Mouse (Mus musculus) intestine, embryonic 15.5 days (tissue): ENCODE measurements at regions not wholly inside any gene's neighbourhood (a gene's known extent, or its start where the extent isn't known, plus 50 kb on each side); places are given as distances from the start of the nearest gene placed in this dataset.

ENCODE experiments used
- ATAC-seq: fragments of 200-750 bp; cut with Nextera tagmentation; 2 replicates; pipeline ENCODE4 v1.8.0; 2017; ENCODE audit warnings: moderate TSS enrichment, moderate library complexity
- H3K27ac ChIP-seq: fragments of 300-500 bp; sonication (generic); 2 replicates; pipeline ENCODE4 v1.5.1; 2015; ENCODE audit warnings: mild to moderate bottlenecking, inconsistent platforms
- H3K27me3 ChIP-seq: fragments of 300-500 bp; sonication (generic); replicated peaks from 2 replicates; pipeline ENCODE4 v1.6.1; 2015; ENCODE audit warnings: inconsistent platforms
- H3K36me3 ChIP-seq: fragments of 300-500 bp; sonication (generic); 2 replicates; pipeline ENCODE4 v1.6.1; 2015; ENCODE audit warnings: inconsistent platforms
- H3K4me1 ChIP-seq: fragments of 300-500 bp; sonication (generic); replicated peaks from 2 replicates; pipeline ENCODE4 v1.6.1; 2015; ENCODE audit warnings: inconsistent platforms
- H3K4me2 ChIP-seq: fragments of 300-500 bp; sonication (generic); replicated peaks from 2 replicates; pipeline ENCODE4 v1.6.1; 2015; ENCODE audit warnings: mild to moderate bottlenecking, inconsistent platforms
- H3K4me3 ChIP-seq: fragments of 300-500 bp; sonication (generic); replicated peaks from 2 replicates; pipeline ENCODE4 v1.5.1; 2015; ENCODE audit warnings: inconsistent platforms
- H3K9ac ChIP-seq: fragments of 300-500 bp; sonication (generic); 2 replicates; pipeline ENCODE4 v1.6.1; 2015; ENCODE audit warnings: inconsistent platforms
- H3K9me3 ChIP-seq: fragments of 300-500 bp; sonication (generic); 2 replicates; pipeline ENCODE4 v1.6.1; 2016; ENCODE audit warnings: inconsistent platforms
- WGBS: fragments of 180-500 bp; shearing (Covaris S2); methylation state at CpG from one replicate; pipeline ENCODE4 v1.1.7; 2015; 5-methylcytosine and 5-hydroxymethylcytosine counted together

DNA sequence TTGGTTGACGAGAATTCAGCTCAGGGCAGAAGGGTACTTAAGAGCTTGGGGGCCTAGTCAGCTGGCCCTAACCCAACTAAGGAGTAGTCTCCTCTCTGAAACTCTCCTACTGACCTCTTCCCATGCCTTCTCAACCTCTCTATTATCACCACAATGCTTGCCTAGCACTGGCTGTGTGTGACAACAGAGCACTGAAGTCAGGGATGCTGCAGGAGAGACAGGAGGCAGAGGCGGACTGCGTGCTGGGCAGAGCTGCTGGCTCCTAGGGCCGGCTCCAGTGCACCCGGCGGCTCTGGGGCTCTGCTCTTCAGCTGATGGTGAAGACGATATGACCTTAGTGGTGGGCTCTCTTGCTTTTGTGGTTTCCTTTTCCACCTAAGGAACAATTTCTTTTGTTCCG, 72.6 kb downstream of the Zfp36l2 start:
- Histone ChIP-seq H3K27ac (no peak overlapping the region), H3K4me3 (no peak overlapping the region), H3K4me1 (peaks cover 45% of the 10 kb centered on the region), H3K36me3 (no peaks in the 10 kb centered on the region), H3K9me3 (no peaks in the 10 kb centered on the region), H3K27me3 (no peaks in the 10 kb centered on the region), H3K9ac (no peak overlapping the region), H3K4me2 (no peak overlapping the region)
- ATAC-seq = no peak
- WGBS = 84% methylated on average over 8 of the region's 8 CpGs

GRCm38 (mm10) chr17:84114279-84114994, 73.3 kb downstream of the Zfp36l2 start:
- Histone ChIP-seq H3K27ac (no peak overlapping the region), H3K4me1 (peaks cover 45% of the 10 kb centered on the region), H3K4me3 (no peak overlapping the region), H3K27me3 (no peaks in the 10 kb centered on the region), H3K4me2 (no peak overlapping the region), H3K9ac (peak overlapping the region; percentile 24; the same call in 1 of the 2 replicates), H3K36me3 (no peaks in the 10 kb centered on the region), H3K9me3 (no peaks in the 10 kb centered on the region)
- WGBS = 75% methylated on average over 9 of the region's 9 CpGs
- ATAC-seq = peak; percentile 19; the same call in 1 of the 2 replicates

DNA sequence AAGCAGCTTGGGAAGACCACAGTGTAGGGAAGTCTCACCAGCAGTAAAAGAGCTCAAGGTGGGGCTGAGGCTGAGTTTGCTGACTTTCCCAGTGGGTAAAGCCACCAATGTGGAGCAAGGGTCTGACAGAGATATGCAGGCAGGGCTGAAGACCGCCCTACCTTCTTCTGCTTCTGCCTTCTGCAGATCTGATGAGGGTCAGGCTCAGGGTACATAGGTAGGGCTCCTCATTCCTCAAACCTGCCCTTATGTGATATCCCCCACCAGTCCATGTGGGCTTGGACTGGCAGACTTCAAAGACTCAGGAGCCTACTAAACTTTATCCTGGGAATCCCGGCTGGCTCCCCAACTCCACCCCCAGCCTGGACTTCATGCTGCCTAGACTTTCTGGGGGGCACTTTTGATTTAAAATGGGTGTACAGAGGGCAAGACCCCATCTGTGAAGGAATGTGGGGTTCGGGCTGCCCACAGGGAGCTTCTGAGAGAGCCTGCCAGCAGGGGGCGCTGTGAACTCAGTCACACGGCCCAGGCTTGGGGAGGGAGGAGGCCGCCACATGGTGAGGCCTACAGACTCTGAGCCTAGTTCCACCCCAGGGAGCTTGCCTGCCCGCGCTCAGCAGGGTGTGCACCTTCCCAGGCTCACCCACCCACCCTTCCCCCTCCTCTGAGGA, 74.0 kb downstream of the Zfp36l2 start:
- Histone ChIP-seq H3K4me3 (no peak overlapping the region), H3K27me3 (no peaks in the 10 kb centered on the region), H3K4me1 (peaks cover 45% of the 10 kb centered on the region), H3K4me2 (no peak overlapping the region), H3K27ac (no peak overlapping the region), H3K36me3 (no peaks in the 10 kb centered on the region), H3K9ac (no peak overlapping the region), H3K9me3 (no peaks in the 10 kb centered on the region)
- ATAC-seq = peak; percentile 88
- WGBS = 16% methylated on average over 8 of the region's 8 CpGs

GRCm38 (mm10) chr17:84112411-84113031, 75.2 kb downstream of the Zfp36l2 start:
- Histone ChIP-seq H3K4me2 (peak overlapping the region; percentile 18; the same call in 1 of the 2 replicates), H3K36me3 (no peaks in the 10 kb centered on the region), H3K9me3 (no peaks in the 10 kb centered on the region), H3K27me3 (no peaks in the 10 kb centered on the region), H3K27ac (peak overlapping the region; percentile 76), H3K4me3 (no peak overlapping the region), H3K4me1 (peaks cover 34% of the 10 kb centered on the region), H3K9ac (no peak overlapping the region)
- ATAC-seq = peak; percentile 40
- 33% methylated on average over 6 of the region's 6 CpGs for WGBS

- Histone ChIP-seq H3K27ac (peak overlapping the region; percentile 76), H3K9ac (no peak overlapping the region), H3K9me3 (no peaks in the 10 kb centered on the region), H3K4me2 (peak overlapping the region; percentile 18; the same call in 1 of the 2 replicates), H3K36me3 (no peaks in the 10 kb centered on the region), H3K4me1 (peaks cover 33% of the 10 kb centered on the region), H3K27me3 (no peaks in the 10 kb centered on the region), H3K4me3 (no peak overlapping the region)
- ATAC-seq = peak; percentile 21
- 70% methylated on average over 10 of the region's 10 CpGs for WGBS
Measured at GRCm38 (mm10) chr17:84111787-84112370, 75.9 kb downstream of the Zfp36l2 start.

DNA sequence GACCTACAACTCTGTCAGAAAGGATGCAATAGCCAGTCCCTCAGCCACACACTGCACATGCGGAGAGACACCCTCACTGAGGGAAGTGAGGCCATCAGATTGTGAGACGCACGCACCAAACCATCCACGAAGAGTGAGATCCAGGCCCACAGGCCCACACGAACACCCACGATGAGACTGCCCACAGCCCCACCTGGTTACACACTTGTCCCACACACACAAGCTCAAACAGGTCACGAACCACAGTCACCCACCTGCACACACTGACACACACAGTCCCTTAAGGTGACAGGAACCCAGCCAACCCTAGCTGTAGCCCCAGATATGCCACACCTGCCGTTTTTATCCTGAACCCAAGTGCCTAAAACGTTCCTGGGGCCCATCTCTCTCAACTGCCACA, 76.8 kb downstream of the Zfp36l2 start:
- Histone ChIP-seq H3K27me3 (no peaks in the 10 kb centered on the region), H3K4me3 (no peak overlapping the region), H3K27ac (0 out of 2 replicates have a peak overlapping the region, but pooled peaks have one; percentile 38), H3K4me2 (no peak overlapping the region), H3K9ac (no peak overlapping the region), H3K4me1 (peaks cover 28% of the 10 kb centered on the region), H3K9me3 (no peaks in the 10 kb centered on the region), H3K36me3 (no peaks in the 10 kb centered on the region)
- 78% methylated on average over 9 of the region's 9 CpGs for WGBS
- ATAC-seq = no peak

DNA sequence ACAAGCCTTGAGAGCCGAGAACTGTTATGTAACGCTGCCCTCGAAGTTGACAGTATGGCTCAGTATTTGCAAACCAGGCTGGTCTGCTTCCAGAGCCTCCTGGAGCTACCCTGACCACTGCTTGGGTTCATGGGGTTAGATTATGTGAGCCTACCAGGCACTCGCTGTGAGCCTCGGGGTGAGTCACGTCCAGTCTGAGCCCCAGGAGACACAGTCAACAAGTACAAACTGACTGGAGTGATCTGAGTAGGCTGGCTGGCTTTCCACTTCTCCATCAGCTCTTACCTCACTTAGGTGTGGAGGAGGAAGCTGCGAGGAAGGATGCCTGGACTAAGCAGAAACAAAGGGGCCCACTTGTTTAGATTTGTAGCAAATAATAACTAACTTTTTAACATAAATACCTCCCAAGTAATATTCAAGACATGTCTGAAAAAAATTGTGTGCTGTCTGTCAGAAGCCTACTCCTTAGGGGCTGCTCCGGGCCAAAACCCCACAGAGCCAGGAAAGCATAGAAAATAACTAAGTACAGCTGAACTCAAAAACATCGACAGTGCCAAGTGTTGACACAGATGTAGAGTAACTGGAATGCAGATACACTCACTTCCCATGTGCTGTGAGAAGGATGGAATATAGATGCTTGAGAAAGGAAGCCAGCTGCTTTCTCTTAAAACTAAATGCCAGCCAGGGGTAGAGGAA, 77.6 kb downstream of the Zfp36l2 start:
- no peak overlapping the region for H3K4me2 ChIP-seq
- no peaks in the 10 kb centered on the region for H3K9me3 ChIP-seq
- H3K4me1 ChIP-seq = peaks cover 27% of the 10 kb centered on the region
- no peak overlapping the region for H3K27ac ChIP-seq
- no peak overlapping the region for H3K4me3 ChIP-seq
- WGBS = 68% methylated on average over 9 of the region's 9 CpGs
- H3K27me3 ChIP-seq = no peaks in the 10 kb centered on the region
- no peaks in the 10 kb centered on the region for H3K36me3 ChIP-seq
- 0 out of 2 replicates have a peak overlapping the region, but pooled peaks have one; percentile 2 for H3K9ac ChIP-seq
- no peak for ATAC-seq

- H3K27ac ChIP-seq = 0 out of 2 replicates have a peak overlapping the region, but pooled peaks have one; percentile 17
- ATAC-seq = no peak
- H3K9me3 ChIP-seq = no peaks in the 10 kb centered on the region
- no peak overlapping the region for H3K4me2 ChIP-seq
- no peak overlapping the region for H3K4me3 ChIP-seq
- no peaks in the 10 kb centered on the region for H3K36me3 ChIP-seq
- H3K9ac ChIP-seq = no peak overlapping the region
- H3K27me3 ChIP-seq = no peaks in the 10 kb centered on the region
- H3K4me1 ChIP-seq = peaks cover 29% of the 10 kb centered on the region
- WGBS = 82% methylated on average over 8 of the region's 8 CpGs
Measured at GRCm38 (mm10) chr17:84107946-84108686, 79.6 kb downstream of the Zfp36l2 start.

DNA sequence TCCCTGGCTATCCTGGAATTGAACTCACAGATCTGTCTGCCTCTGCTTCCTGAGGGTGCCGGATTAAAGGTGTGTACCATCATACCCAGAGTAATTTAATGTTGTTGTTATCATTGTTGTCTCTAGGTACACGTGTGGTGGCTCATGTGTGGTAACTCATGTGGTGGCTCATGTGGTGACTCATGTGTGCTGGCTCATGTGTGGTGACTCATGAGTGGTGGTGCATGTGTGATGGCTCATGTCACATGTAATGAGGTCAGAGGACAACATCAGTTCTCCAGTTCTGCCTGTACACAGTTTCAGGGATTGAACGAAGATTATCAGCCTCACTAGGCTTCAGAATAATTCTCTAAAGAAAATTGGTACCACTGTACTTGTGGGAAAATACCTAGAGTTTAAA, 80.2 kb downstream of the Zfp36l2 start:
- no peaks in the 10 kb centered on the region for H3K27me3 ChIP-seq
- no peak overlapping the region for H3K27ac ChIP-seq
- no peak overlapping the region for H3K9ac ChIP-seq
- H3K4me1 ChIP-seq = peaks cover 23% of the 10 kb centered on the region
- 84% methylated on average over 3 of the region's 3 CpGs for WGBS
- H3K4me2 ChIP-seq = no peak overlapping the region
- H3K4me3 ChIP-seq = no peak overlapping the region
- H3K36me3 ChIP-seq = no peaks in the 10 kb centered on the region
- no peak for ATAC-seq
- no peaks in the 10 kb centered on the region for H3K9me3 ChIP-seq

DNA sequence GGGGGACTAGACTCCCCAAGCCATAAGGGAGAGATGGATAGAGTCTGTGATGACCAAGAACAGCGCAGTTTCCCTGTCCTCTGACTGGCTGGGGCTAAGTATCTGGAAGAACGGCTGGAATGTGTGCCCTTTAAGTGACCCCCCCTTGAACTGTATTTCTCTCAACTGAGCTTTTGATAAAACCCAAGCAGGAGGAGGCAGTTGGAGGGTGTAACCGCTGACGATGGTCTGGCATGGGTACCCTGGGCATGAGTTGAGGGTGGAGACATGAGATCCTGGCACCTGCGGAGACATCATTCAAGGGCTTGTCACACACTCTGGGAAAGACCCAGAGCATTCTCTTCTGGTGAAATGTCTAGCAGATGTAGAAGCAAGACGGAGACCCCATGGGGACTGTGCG, 83.5 kb downstream of the Zfp36l2 start:
- H3K27me3 ChIP-seq = no peaks in the 10 kb centered on the region
- H3K4me2 ChIP-seq = no peak overlapping the region
- H3K9ac ChIP-seq = no peak overlapping the region
- peaks cover 16% of the 10 kb centered on the region; the same call in 1 of the 2 replicates for H3K4me1 ChIP-seq
- no peaks in the 10 kb centered on the region for H3K36me3 ChIP-seq
- no peak overlapping the region for H3K4me3 ChIP-seq
- 60% methylated on average over 7 of the region's 7 CpGs for WGBS
- H3K27ac ChIP-seq = no peak overlapping the region
- ATAC-seq = 0 out of 2 replicates have a peak, but pooled peaks have one; percentile 5
- H3K9me3 ChIP-seq = no peaks in the 10 kb centered on the region

DNA sequence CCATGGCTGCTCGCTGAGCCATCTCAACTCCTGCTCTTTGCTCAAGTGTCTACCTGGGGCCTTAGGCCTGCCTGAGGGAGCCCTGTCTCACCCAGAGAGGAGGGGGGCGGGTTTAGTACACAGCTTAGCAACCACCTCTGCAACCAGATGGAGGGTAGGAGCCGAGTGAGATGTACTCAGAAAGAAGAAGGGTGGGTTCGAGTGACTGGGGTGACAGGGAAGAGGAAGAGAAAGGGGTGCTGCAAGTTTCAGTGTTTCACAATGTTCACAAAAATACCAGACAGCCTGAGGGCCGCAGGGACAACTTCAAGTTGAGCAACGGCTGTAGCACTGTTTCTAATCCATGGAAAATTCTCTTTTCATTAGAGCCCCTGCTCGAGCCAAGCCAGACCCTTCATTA, 84.4 kb downstream of the Zfp36l2 start:
- Histone ChIP-seq H3K27me3 (no peaks in the 10 kb centered on the region), H3K9ac (no peak overlapping the region), H3K4me3 (no peak overlapping the region), H3K4me1 (peaks cover 16% of the 10 kb centered on the region; the same call in 1 of the 2 replicates), H3K36me3 (no peaks in the 10 kb centered on the region), H3K9me3 (no peaks in the 10 kb centered on the region), H3K27ac (no peak overlapping the region), H3K4me2 (no peak overlapping the region)
- ATAC-seq = no peak
- 71% methylated on average over 7 of the region's 7 CpGs for WGBS
